Mouse (Mus musculus) layer of hippocampus, postnatal 36 days (tissue): ENCODE data around the gene Sidt2. TPM values are rescaled to one million over a fixed set of nuclear protein-coding genes. Genes with fewer than 3 reads are reported as not detected.

ENCODE experiments used
- DNase-seq, 2 experiments: peaks; one replicate each; pipeline ENCODE4 v3.0.0; 2022
- total RNA-seq, 2 experiments: library from RNA; stranded (reverse); gene quantifications; 2 replicates each; pipeline ENCODE4 v1.2.3; 2021

Sidt2 gene
- total RNA-seq, result 10 to 100 TPM; 77.5 to 82.1 TPM

DNA sequence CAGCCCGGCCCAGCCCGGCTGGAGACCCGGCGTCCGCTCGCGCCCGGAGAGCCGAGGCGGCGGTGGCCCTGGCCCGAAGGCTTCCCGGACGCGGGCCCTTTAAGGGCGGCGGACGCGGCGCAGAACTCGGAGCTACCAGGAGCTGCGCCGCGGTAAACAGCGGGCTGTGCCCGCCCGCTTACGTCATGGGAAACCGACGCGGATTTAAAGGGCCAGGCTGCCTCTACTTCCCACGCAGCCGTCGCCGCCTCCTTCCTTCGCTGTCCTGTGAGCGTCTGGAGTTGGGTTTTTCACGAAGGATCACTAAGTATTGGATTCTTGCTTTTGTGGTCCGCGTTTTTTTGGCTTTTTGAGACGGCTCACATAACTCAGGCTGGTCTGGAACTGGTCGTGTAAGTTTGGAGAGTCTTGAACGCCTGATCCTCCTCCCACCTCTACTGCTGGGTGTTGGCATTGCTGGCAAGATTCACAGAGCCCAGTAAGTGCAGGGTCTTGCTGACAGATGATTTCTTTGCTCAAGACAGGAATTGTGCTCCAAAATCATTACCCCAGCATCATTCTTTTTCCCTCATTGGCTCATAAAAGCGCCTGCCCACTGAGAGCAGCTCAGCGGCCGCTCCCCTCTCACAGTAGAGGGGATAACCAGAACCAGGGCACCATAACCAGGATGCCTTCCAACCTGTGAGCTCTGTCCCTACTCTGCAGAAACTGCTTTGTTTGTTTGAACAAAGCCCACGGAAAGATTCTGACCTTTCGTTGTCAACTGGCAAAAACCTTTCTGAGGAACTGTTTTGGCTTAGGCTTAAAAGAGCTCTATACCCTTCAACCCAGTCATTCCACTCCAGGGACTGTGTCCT, at the start of gene Sidt2:
Gene Sidt2, minus strand, starts transcription at position 152 of the 857 bp plus-strand sequence.
- peak; percentile 90 to 91 for DNase-seq

DNA sequence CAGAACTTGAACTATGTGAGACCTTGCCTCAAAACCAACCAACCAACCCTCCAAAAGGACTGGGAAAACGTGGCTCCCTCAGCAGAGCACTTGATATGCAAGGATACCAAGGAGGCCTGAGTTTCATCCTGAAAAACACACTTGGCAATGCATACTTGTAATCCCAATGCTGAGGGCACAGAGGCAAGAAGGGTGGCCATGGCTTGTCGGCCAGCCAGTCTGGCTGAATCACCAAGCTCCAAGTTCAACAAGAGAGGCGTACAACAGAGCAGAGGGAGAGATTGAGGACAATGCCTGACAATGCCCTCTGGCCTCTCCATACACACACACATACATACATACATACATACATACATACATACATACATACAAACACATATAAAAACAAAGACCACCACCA, 49.5 kb upstream of the Sidt2 start:
- no peak for DNase-seq

DNA sequence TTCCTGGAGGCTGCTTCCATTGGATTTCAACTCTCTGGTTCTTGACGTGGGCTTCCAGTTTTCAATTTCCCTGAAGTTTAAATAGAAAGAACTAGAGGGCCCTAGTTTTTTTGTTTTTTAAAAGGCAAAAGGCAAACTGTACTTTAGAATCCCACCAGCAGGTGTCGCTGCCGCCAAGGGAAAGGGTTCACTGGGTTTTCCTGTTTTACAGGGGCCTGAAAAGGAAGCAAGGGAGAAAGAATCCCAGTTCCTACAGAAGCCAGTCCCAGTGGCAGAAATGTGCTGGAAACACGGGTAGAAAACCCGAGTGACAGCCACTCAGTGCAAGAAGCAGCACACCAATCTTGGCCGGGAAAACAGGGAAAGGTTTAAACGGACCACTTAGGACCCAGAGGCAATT, 48.7 kb upstream of the Sidt2 start:
- peak; percentile 81 to 87 for DNase-seq

DNA sequence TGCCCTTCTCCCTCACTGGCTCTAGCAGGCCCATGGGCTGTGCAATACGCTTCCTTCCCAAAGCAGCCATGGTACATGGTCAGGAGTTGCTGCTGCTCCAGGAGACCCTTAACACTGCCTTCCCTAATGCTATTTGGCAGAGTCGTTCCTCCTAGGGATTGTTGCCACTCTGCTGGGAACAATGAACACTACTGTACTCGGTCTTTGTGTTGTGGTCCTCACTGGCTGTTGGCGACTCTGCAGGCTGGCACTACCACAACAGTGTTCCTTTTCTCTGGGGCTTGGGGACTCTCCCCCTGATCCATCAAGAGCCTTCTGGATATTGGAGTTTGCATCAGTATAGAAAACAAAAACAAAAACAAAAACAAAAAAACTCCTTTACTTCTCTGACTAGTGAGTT, 44.0 kb upstream of the Sidt2 start:
- no peak for DNase-seq

DNA sequence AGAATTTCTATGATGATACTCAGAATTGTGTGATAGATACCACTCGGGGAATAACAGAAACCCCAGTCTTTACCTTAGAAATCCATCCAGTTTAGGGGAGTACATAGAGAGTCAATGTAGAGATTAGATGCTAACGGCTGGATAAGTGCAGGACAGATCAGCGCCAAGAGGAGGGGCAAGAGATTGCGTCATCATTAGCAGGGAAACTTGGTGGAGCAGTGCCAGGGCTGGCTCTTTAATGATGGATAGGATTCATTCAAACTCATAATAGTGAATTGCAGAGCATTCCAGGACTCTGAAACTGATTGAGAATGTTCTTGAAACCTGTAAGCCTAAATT, 30.1 kb upstream of the Sidt2 start:
- peak; percentile 45 to 64 for DNase-seq

DNA sequence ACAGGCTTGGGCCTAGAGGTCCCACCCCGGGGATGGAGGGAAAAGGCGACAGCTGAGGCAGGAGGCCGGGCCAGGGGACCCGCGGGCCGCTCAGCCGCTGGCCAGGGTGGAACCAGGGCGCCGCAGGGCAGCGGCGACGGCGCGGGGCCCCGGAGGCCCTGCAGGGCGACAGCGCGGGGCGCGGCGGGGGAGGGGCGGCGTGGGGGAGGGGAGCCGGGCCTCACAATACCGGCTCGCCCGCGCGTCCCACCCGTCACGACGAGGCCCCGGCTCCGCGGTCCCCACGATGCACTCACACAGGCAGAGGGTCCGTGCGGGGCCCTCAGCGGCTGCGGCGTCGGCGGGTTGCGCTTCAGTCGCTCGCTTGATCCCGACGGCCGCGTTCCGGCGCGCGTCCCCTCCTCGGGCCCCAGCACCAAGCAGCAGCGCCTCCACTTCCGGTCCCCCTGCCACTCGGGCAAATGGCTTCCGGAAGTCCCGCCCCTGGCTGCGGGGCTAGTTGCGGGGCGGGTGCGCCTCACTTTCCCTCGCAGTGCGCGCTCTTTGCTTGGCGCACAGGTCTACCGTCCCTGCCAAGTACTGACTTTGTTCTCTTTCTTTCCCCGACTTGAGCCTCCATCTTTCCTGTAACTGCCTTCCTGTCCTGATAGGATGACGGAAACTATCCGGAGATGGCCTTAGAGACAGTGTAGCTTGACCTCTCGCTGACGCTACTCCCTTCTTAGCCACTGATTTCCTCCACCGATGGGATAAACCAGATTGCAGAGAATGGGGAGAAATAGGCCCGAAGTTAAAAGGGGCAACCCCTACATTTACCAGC, 29.6 kb upstream of the Sidt2 start:
- peak; percentile 90 for DNase-seq

DNA sequence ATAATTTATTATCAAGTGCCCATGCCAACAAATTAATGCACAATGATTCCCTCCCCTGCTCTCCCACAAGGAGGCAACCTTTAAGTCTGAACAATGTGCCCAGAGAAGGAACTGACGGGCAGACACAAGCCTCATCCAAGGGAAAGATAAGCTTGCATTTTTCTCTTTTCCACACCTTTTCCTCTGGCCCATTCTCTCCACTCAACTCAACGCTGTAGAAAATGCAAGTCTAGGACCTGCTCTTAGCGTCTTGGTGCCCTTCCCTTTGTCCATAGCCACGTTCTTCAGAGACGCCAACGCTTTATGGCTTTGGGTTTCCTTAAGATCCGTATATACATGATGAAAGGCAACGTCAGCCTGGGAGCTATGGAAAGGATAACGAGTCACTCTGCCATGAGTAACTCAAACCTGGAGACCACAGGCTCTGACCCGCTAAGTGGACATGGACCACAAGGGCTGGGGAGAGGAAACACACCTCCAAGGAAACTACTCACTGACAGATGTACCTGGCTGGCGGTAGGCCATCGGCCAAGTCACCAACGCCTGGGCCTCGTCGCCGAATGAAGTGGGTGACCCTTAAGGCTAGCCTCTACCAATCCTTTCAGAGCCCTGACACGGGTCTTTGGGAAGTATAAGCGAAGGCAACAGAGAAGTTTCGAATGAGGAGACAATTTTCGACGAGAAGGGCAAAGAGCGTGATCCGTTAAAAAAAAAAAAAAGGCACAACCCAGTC, 28.8 kb upstream of the Sidt2 start:
- DNase-seq, result peak in 1 of 2 experiments; percentile 20

DNA sequence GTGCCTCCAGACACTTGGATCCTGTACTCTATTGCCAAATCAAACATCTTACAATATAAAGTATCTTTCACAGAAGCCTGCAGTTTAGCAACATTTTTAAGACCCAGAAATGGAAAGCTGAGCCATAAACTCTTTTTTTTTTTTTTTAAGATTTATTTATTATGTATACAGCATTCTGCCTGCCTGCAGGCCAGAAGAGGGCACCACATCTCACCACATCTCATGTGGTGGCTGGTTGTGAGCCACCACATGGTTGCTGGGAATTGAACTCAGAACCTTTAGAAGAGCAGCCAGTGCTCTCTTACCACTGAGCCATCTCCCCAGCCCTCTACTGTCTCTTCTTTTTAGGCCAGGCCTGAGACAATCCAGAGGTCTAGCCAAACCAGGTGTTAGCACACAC, 26.3 kb upstream of the Sidt2 start:
- DNase-seq, result no peak

DNA sequence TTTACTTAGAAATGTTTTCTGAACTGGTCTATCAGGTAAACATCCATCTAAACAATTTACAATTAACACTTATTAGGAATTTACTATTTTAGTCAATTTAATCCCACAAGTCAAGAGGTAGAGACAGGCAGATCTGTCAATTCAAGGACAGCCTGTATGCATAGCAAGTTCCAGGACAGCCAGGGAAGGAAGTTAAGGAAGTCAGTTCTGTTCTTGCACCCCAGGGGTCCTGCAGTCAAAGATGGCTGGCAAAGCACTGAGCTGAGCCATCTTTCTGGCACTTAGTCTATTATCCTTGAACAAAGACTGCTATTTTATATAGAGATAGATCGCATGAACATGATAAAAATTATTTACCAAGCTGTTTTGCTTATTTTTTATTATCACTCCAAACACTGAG, 25.6 kb upstream of the Sidt2 start:
- no peak for DNase-seq

DNA sequence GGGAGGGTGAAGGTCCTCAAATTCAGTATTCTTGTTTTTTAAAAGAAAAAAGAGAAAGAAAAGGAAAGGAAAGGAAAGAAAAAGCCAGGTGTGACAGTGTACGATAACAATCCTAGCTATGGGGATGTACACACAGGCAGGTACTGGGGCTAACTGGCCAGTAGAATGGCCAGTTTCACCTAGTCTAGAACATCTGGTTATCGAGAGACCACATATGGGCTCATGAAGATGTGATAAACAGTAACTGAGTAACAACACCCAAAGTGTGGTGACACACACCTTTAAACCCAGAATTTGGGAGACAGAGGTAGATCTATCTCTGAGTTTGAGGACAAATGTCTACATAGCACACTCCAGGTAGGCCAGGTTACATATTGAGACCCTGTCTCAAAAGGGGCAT, 24.7 kb upstream of the Sidt2 start:
- no peak for DNase-seq

DNA sequence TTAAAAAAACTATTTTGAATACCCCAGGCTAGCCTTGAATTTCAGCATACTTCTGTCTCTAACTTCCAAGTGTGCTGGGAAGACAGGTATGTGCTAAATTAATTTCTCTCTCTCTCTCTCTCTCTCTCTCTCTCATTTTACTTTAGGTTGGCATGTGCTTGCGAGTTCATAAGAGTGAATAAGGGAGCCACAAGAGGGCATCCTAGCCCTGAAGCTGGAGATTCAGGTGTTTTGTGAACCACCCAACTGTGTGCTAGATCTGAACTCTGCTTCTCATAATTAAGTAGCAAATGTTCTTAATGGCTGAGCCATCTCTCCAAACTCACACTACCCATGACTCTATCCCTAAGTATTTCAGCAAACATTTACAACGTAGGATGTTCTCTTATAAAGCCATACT, 21.8 kb upstream of the Sidt2 start:
- DNase-seq, result no peak

DNA sequence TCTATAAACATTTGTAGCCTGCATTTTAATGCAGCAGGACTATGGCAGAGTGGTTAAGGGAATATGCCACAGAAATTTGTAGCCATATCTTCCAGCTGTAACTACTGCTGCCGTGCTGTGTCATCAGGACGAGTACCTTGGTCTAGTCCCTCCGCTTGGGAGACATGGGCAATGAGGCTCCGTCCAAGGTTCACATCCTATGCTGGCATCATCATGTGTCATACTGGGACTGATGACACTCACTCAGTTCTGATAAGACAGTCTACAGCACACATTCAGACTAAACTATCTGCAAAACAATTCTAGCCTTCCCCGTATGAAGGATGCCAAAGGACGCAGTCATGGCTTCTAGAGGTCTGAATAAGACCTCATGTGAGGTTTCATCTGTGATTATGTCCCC, 8.5 kb upstream of the Sidt2 start:
- DNase-seq, result no peak

DNA sequence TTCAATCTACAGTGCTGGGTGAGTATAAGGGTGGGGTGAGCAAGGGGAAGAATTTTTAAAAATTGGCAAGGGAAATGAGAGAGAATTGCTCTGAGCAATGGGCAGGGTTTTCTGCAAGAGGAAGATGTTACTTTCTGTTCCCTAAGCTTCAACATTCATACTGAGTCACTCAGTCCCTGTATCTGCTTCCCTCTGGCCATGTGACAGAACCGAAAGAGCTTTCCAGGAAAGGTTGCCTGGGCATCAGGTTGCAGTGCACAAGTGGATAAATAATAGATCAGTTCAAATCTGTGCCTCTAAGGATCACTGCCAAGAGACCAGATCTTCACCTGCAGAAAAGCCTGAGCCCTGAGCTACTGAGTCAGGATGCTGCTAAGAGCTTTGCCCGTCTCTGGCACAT, 6.8 kb upstream of the Sidt2 start:
- no peak for DNase-seq

DNA sequence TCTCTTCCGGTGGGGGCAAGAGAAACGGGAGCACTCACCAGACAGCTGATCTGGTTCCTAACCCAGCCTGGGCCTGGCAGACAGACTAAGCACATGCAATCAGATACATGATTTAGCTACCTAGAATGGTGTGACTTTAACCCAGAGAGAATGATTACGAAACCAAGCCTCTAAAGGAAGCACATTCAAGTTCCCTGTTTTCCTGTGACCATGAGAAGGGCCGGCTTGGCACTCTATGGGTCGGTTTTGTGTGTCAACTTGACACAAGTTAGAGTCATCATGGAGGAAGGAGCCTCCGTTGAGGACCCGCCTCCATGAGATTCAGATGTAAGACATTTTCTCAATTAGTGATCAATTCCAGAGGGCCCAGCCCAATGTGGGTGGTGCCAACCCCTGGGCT, 4.6 kb upstream of the Sidt2 start:
- no peak for DNase-seq

DNA sequence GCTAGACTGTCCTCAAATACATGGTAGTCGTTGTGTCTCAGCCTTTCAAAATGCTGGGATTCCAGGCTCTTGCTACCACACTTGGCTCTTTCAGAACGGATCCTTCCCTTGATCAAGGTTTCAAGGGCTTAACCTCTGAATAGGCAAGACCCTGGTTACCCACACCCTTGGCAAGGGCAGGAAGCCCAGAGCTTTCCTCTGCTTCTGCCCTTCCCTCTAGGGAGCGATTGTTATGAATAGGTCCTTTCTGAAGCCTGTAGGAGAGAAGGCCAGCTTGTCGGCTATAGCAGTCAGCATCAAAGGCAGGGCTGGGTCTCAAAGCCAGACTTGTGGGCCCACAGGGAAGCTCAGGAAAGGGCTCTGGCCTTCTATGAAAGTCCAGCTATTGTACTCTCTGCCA, 3.8 kb upstream of the Sidt2 start:
- DNase-seq, result no peak

DNA sequence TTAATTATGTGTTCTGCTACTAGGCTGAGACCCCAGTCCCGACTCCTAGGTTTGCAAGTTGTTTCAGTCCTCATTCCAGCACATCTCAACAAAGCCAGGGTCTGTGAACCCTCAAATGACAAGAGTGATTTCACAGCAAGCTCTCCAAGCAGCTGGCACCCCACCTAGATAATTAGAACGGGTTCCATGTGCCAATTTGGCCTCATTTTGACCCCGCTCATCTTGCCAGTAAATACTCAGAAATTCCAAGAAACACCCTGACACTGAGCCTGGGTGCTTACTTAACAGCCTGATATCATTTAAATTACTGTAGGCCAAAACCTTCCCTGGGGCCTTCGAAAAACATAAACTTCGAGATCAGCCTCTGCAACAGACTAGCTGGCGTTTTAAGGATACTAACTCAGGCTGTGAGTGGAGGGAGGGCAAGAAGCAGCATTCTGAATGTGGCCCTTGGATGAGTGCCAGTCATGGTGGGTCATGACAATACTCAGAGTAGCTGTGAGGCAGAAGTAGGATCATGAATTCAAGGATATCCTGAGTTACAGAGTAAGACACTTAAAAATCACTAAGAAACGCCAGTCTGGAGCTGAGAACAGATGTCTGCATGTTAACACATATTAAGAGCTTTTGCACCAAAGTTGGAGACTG, 3.1 kb upstream of the Sidt2 start:
- DNase-seq, result no peak

DNA sequence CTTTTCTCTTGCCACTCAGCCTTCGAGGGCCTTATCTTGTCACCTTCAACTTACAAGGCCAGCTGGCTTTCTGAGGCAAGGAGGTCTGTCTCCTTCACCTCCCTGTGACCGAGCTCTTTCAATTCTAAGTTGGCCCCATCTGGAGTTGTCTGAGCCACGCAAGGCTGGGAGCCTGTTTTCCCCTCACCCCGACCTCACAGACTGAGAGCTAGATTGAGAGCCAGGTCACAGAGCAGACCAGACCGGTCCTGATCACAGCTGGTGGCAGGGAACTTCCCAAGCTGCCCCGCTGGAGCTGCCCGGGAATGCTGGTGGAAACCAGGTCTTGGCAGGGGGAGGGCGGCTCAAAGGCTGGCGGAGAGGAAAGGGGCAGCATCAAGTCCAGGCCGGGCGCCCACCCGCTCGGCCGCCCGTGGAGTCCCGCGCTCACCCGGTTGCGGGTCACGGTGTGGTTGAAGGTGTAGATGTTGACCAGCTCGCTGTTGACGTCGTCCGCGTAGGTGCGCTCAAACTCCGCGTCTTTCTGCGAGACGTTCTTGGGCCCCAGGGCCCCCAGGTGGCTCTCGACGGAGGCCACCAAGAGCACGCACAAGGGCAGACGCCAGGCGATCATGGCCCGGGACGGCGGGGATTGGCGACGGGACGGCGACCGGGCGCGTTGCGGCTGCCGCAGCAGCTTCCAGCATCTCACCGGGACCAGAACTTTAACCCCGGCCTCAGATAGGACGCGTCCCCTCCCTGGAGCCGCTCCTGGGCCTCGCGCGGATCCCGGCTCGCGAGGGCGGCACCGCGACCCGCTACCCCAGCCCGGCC, 558 bp downstream of the Sidt2 start:
- peak; percentile 46 to 54 for DNase-seq

DNA sequence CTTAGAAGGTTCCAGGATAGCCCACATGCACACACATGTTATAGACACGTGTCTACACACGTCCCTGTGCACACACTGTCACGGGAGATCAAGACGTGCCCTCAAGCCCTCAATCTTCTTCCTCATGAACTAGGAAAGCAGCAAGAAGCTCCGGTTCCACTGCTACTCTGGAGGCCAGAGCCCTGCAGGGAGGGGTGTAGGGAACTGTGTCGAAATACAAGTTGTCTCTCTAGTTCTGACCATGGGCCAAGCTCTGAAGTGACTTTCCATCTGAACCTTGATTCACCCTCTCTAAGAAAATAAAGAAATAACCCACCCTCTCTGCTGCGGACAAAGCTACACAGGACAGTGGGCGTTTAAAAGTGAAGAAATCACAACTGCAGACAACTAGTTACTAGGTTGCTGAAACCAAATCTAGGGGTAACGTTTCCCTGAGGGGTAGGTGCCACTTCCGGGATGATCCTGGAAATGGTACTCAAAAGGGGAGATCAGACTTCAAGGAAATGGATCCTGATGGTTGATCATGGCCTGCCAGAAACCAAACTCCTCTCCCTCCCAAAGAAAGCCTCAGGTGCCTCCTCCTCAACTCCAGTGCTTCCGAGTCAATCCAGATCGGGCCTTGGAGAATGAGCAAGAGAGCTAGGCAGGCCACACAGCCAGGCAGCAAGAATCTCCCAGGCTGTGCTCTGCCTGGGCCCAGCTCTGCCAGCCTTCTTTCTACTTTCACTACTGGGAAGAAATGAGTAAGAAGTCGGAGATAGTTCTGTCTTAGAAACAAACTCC, 1.4 kb downstream of the Sidt2 start:
- no peak for DNase-seq

DNA sequence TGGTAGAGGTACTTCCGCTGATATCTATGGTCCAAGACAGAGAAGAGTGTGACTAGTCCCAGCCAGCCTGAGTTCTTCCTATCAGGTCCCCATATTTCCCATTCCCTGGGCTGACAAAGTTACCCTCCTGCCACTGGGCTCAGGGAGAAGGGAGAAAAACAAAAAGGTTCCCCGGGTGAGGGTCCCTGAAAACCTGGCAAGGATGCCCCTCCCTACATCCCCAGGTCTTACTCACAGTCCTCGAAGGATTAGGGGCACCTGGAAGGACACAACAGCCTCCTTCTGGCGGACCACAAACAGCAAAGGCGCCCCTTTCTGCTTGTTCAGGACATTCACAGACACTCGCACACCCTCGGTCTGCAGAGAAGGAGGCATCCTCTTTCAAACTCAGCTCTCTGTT, 2.2 kb downstream of the Sidt2 start:
- DNase-seq, result no peak

DNA sequence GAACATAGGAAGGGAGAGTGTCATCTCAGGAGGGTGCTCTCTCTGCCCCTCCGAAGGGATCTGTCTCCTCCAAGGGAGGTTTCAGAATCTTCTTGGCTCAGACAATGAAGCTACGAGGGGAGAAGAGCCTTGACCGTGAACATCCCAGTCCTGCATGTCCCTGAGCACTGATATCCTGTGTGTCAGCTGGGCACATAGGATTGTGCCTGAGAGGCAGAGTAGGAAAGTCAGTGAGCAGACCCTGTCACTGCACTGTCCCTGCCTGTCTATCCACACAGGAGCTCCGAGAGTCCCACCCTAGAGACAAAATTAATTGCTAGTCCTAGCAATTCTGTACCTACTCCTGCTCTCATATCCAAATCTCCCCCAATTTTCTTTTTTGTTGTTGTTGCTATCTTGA, 3.0 kb downstream of the Sidt2 start:
- DNase-seq, result no peak

DNA sequence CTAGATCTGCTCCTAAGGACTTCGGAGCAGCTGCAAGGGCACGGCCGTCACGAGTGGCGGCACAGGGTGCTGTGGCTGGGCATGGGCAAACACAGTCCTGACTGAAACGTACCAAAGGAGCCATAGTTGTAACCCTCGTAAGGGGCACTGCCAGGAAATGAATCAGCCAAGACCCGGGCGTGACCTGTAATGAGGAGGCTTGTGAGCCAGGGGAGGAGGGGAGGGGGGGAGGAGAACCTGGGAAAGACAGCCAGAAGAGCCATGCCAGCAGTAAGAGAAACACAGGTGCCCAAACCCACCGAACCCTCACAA, 8.2 kb downstream of the Sidt2 start:
- DNase-seq, result no peak
